Mouse (Mus musculus): ENCODE measurements around the gene Dnhd1. TPM values are rescaled to one million over a fixed set of nuclear protein-coding genes. Genes with fewer than 3 reads are reported as not detected.

The Dnhd1 gene
- total RNA-seq (2017) = 1.5 and 3.0 TPM in 2 replicates

GRCm38 (mm10) chr7:105650639-105651435 lies at the start of gene Dnhd1:
Gene Dnhd1 (plus strand): TSS chr7:105650827.
- peak; percentile 98 for ATAC-seq (replicated peaks; ENCODE audit: low read depth, poor library complexity, severe bottlenecking)

GRCm38 (mm10) chr7:105602860-105603623 lies 47.6 kb upstream of the Dnhd1 start:
- peak; percentile 95 for ATAC-seq (replicated peaks; ENCODE audit: low read depth, poor library complexity, severe bottlenecking)

GRCm38 (mm10) chr7:105608467-105608866 lies 42.2 kb upstream of the Dnhd1 start:
- peak; percentile 77 for ATAC-seq (replicated peaks; ENCODE audit: low read depth, poor library complexity, severe bottlenecking)

- ATAC-seq (replicated peaks; ENCODE audit: low read depth, poor library complexity, severe bottlenecking) = no peak
Observed at GRCm38 (mm10) chr7:105611767-105612166, 38.9 kb upstream of the Dnhd1 start.

GRCm38 (mm10) chr7:105614400-105614799 lies 36.2 kb upstream of the Dnhd1 start:
- ATAC-seq (replicated peaks; ENCODE audit: low read depth, poor library complexity, severe bottlenecking) = no peak

- ATAC-seq (replicated peaks; ENCODE audit: low read depth, poor library complexity, severe bottlenecking) = no peak
Observed at GRCm38 (mm10) chr7:105615720-105616119, 34.9 kb upstream of the Dnhd1 start.

- no peak for ATAC-seq (replicated peaks; ENCODE audit: low read depth, poor library complexity, severe bottlenecking)
Observed at GRCm38 (mm10) chr7:105616561-105616960, 34.1 kb upstream of the Dnhd1 start.

GRCm38 (mm10) chr7:105617810-105618209 lies 32.8 kb upstream of the Dnhd1 start:
- no peak for ATAC-seq (replicated peaks; ENCODE audit: low read depth, poor library complexity, severe bottlenecking)

- no peak for ATAC-seq (replicated peaks; ENCODE audit: low read depth, poor library complexity, severe bottlenecking)
Observed at GRCm38 (mm10) chr7:105619701-105620100, 30.9 kb upstream of the Dnhd1 start.

- no peak for ATAC-seq (replicated peaks; ENCODE audit: low read depth, poor library complexity, severe bottlenecking)
Observed at GRCm38 (mm10) chr7:105621053-105621452, 29.6 kb upstream of the Dnhd1 start.

GRCm38 (mm10) chr7:105621646-105622292 lies 28.9 kb upstream of the Dnhd1 start:
- ATAC-seq (replicated peaks; ENCODE audit: low read depth, poor library complexity, severe bottlenecking) = no peak

GRCm38 (mm10) chr7:105625397-105625796 lies 25.2 kb upstream of the Dnhd1 start:
- no peak for ATAC-seq (replicated peaks; ENCODE audit: low read depth, poor library complexity, severe bottlenecking)

GRCm38 (mm10) chr7:105628633-105629032 lies 22.0 kb upstream of the Dnhd1 start:
- peak; percentile 55 for ATAC-seq (replicated peaks; ENCODE audit: low read depth, poor library complexity, severe bottlenecking)

- ATAC-seq (replicated peaks; ENCODE audit: low read depth, poor library complexity, severe bottlenecking) = no peak
Observed at GRCm38 (mm10) chr7:105632551-105632972, 18.1 kb upstream of the Dnhd1 start.

GRCm38 (mm10) chr7:105633127-105633800 lies 17.4 kb upstream of the Dnhd1 start, which contains the start of gene Trim3:
Gene Trim3 (minus strand): TSS chr7:105633571.
- ATAC-seq (replicated peaks; ENCODE audit: low read depth, poor library complexity, severe bottlenecking) = peak; percentile 72

GRCm38 (mm10) chr7:105633801-105634135 lies 16.9 kb upstream of the Dnhd1 start:
- peak; percentile 10 for ATAC-seq (replicated peaks; ENCODE audit: low read depth, poor library complexity, severe bottlenecking)

GRCm38 (mm10) chr7:105634272-105634920 lies 16.2 kb upstream of the Dnhd1 start:
- no peak for ATAC-seq (replicated peaks; ENCODE audit: low read depth, poor library complexity, severe bottlenecking)

GRCm38 (mm10) chr7:105635726-105636125 lies 14.9 kb upstream of the Dnhd1 start:
- no peak for ATAC-seq (replicated peaks; ENCODE audit: low read depth, poor library complexity, severe bottlenecking)

- no peak for ATAC-seq (replicated peaks; ENCODE audit: low read depth, poor library complexity, severe bottlenecking)
Observed at GRCm38 (mm10) chr7:105638776-105639175, 11.9 kb upstream of the Dnhd1 start.

- ATAC-seq (replicated peaks; ENCODE audit: low read depth, poor library complexity, severe bottlenecking) = no peak
Observed at GRCm38 (mm10) chr7:105639304-105639703, 11.3 kb upstream of the Dnhd1 start.
